Mouse (Mus musculus) CH12.LX (cell line): Measurements from ENCODE around the gene Sgsh. TPM values are rescaled to one million over a fixed set of nuclear protein-coding genes. Genes with fewer than 3 reads are reported as not detected.

Experiments used
- DNase-seq: peaks from one replicate; pipeline ENCODE4 v3.0.0-alpha.2; 2013; ENCODE audit errors: extremely low read depth
- H3K27ac ChIP-seq: 2 replicates; pipeline ENCODE4 v1.5.1; 2012; ENCODE audit warnings: low read depth, mild to moderate bottlenecking, control low read depth, moderate library complexity; ENCODE audit not compliant: insufficient read depth
- H3K27me3 ChIP-seq: replicated peaks from 2 replicates; pipeline ENCODE3; 2012; ENCODE audit warnings: inconsistent platforms
- H3K36me3 ChIP-seq, 2 experiments: replicated peaks in 1 of 2; 2 replicates each; pipeline versions ENCODE3 to v1.6.1; 2012; ENCODE audit warnings: inconsistent platforms in 1 of 2, low read length in 1 of 2, mild to moderate bottlenecking in 1 of 2, mixed read lengths in 1 of 2, moderate library complexity in 1 of 2; ENCODE audit not compliant: control insufficient read depth in 1 of 2, insufficient read depth in 1 of 2
- H3K4me1 ChIP-seq, 2 experiments: 2 replicates each; pipeline ENCODE4 v1.6.1; 2012; ENCODE audit warnings: inconsistent platforms in 1 of 2, moderate library complexity in 1 of 2; ENCODE audit not compliant: insufficient read depth in 2 of 2, control insufficient read depth in 1 of 2
- H3K4me2 ChIP-seq: 2 replicates; pipeline ENCODE4 v1.6.1; 2012; ENCODE audit warnings: low read depth, mild to moderate bottlenecking, control low read depth; ENCODE audit not compliant: poor library complexity, insufficient read depth, severe bottlenecking
- H3K4me3 ChIP-seq, 3 experiments: fragments of 150-350 bp in 1 of 3; sonication (generic) in 1 of 3; replicated peaks in 1 of 3; 2 replicates each; pipeline versions ENCODE3 to v1.5.1; 2011 to 2012; ENCODE audit warnings: low read depth in 2 of 3, low read length in 2 of 3, mild to moderate bottlenecking in 2 of 3, moderate library complexity in 2 of 3, control low read depth in 1 of 3, improper control_type of control experiment in 1 of 3, inconsistent platforms in 1 of 3, mixed read lengths in 1 of 3; ENCODE audit not compliant: poor library complexity in 1 of 3
- H3K79me2 ChIP-seq: replicated peaks from 2 replicates; pipeline ENCODE4 v1.6.1; 2012; ENCODE audit warnings: mild to moderate bottlenecking, moderate library complexity; ENCODE audit not compliant: control insufficient read depth, poor library complexity, insufficient read depth, severe bottlenecking; ENCODE audit errors: extremely low read depth
- H3K9ac ChIP-seq: 2 replicates; pipeline ENCODE4 v1.6.1; 2012; ENCODE audit warnings: low read depth, mild to moderate bottlenecking, control low read depth, moderate library complexity; ENCODE audit not compliant: insufficient read depth
- H3K9me3 ChIP-seq: replicated peaks from 2 replicates; pipeline ENCODE3; 2012; ENCODE audit warnings: low read length, inconsistent platforms, mixed read lengths
- BHLHE40 ChIP-seq: IDR thresholded peaks from 2 replicates; pipeline ENCODE4 v1.6.1; 2011; ENCODE audit warnings: mild to moderate bottlenecking, low read depth, low read length, improper control_type of control experiment
- CHD1 ChIP-seq: IDR thresholded peaks from 2 replicates; pipeline ENCODE4 v1.6.1; 2012; ENCODE audit warnings: low read depth, low read length, improper control_type of control experiment, inconsistent platforms
- CHD2 ChIP-seq: IDR thresholded peaks from 2 replicates; pipeline ENCODE4 v1.6.1; 2011; ENCODE audit warnings: low read length, improper control_type of control experiment
- ELF1 ChIP-seq: IDR thresholded peaks from 2 replicates; pipeline ENCODE4 v1.6.1; 2014; ENCODE audit warnings: low read depth, mild to moderate bottlenecking, inconsistent platforms, low read length, improper control_type of control experiment
- ETS1 ChIP-seq: conservative IDR thresholded peaks from 2 replicates; pipeline ENCODE4 v1.6.1; 2012; ENCODE audit warnings: low read depth, mild to moderate bottlenecking, inconsistent platforms, low read length, improper control_type of control experiment, moderate library complexity
- HCFC1 ChIP-seq: IDR thresholded peaks from 2 replicates; pipeline ENCODE4 v1.6.1; 2012; ENCODE audit warnings: low read depth, mild to moderate bottlenecking, inconsistent platforms, low read length, improper control_type of control experiment
- JUND ChIP-seq: conservative IDR thresholded peaks from 2 replicates; pipeline ENCODE4 v1.6.1; 2011; ENCODE audit warnings: low read depth, low read length, improper control_type of control experiment
- KAT2A ChIP-seq: IDR thresholded peaks from 2 replicates; pipeline ENCODE4 v1.6.1; 2012; ENCODE audit warnings: low read length, improper control_type of control experiment, inconsistent platforms; ENCODE audit not compliant: insufficient replicate concordance
- MAFK ChIP-seq: IDR thresholded peaks from 2 replicates; pipeline ENCODE4 v1.6.1; 2011; ENCODE audit warnings: low read length, improper control_type of control experiment; ENCODE audit not compliant: insufficient replicate concordance
- MAX ChIP-seq: IDR thresholded peaks from 2 replicates; pipeline ENCODE4 v1.6.1; 2011; ENCODE audit warnings: low read length, improper control_type of control experiment
- MXI1 ChIP-seq: IDR thresholded peaks from 2 replicates; pipeline ENCODE4 v1.6.1; 2011; ENCODE audit warnings: mild to moderate bottlenecking, low read depth, low read length, improper control_type of control experiment
- MYC ChIP-seq: IDR thresholded peaks from 2 replicates; pipeline ENCODE4 v1.6.1; 2011; ENCODE audit warnings: low read depth, mild to moderate bottlenecking, improper control_type of control experiment, low read length
- NELFE ChIP-seq: IDR thresholded peaks from 2 replicates; pipeline ENCODE4 v1.6.1; 2011; ENCODE audit warnings: low read depth, low read length, improper control_type of control experiment
- NRF1 ChIP-seq: IDR thresholded peaks from 2 replicates; pipeline ENCODE4 v1.6.1; 2014; ENCODE audit warnings: low read depth, mild to moderate bottlenecking, inconsistent platforms, low read length, improper control_type of control experiment, moderate library complexity
- PAX5 ChIP-seq: IDR thresholded peaks from 2 replicates; pipeline ENCODE4 v1.6.1; 2012; ENCODE audit warnings: low read length, inconsistent platforms, mixed read lengths
- POLR2A ChIP-seq: IDR thresholded peaks from 2 replicates; pipeline ENCODE4 v1.6.1; 2011; ENCODE audit warnings: low read depth, mild to moderate bottlenecking, improper control_type of control experiment, low read length
- POLR2AphosphoS2 ChIP-seq: IDR thresholded peaks from 2 replicates; pipeline ENCODE4 v1.6.1; 2011; ENCODE audit warnings: low read depth, low read length, improper control_type of control experiment
- SIN3A ChIP-seq: IDR thresholded peaks from 2 replicates; pipeline ENCODE4 v1.6.1; 2012; ENCODE audit warnings: low read length, improper control_type of control experiment, inconsistent platforms
- UBTF ChIP-seq: IDR thresholded peaks from 2 replicates; pipeline ENCODE4 v1.6.1; 2012; ENCODE audit warnings: low read depth, mild to moderate bottlenecking, inconsistent platforms, low read length, improper control_type of control experiment, moderate library complexity
- USF1 ChIP-seq: IDR thresholded peaks from 2 replicates; pipeline ENCODE4 v1.6.1; 2014; ENCODE audit warnings: low read depth, mild to moderate bottlenecking, inconsistent platforms, low read length, improper control_type of control experiment
- USF2 ChIP-seq: conservative IDR thresholded peaks from 2 replicates; pipeline ENCODE4 v1.6.1; 2011; ENCODE audit warnings: low read depth, low read length, improper control_type of control experiment
- ZMIZ1 ChIP-seq: IDR thresholded peaks from 2 replicates; pipeline ENCODE4 v1.6.1; 2012; ENCODE audit warnings: low read depth, mild to moderate bottlenecking, inconsistent platforms, low read length, improper control_type of control experiment
- ZNF384 ChIP-seq: IDR thresholded peaks from 2 replicates; pipeline ENCODE4 v1.6.1; 2012; ENCODE audit warnings: low read depth, low read length, improper control_type of control experiment, inconsistent platforms
- dilution Hi-C: fragments of 300-500 bp; cut with MboI; formaldehyde crosslinking; loops from 2 replicates; pipeline ENCODE4 v1.14.3; 2020; ENCODE audit warnings: low sequenced_read_pairs; ENCODE audit not compliant: extremely low pct_unique_long_range_greater_than_20kb, extremely low pct_ligation_motif_present
- in situ Hi-C: fragments of 300-500 bp; cut with MboI; formaldehyde crosslinking; loops from 3 replicates; pipeline ENCODE4 v1.14.3; 2019; ENCODE audit warnings: low sequenced_read_pairs, low pct_ligation_motif_present, low pct_unique_long_range_greater_than_20kb, mixed read lengths
- polyA plus RNA-seq: library from polyadenylated mRNA; unstranded; fragments of >175 nt; gene quantifications from 2 replicates; pipeline ENCODE4 v1.2.1, GENCODE M21; 2012; ENCODE audit warnings: low read depth; ENCODE audit not compliant: insufficient read length
- total RNA-seq, 2 experiments: library from RNA; depleted of rRNA; stranded (reverse); fragments of 300-350 nt in 1 of 2; fragments of >200 nt in 1 of 2; gene quantifications; 2 replicates each; pipeline ENCODE4 v1.2.3; 2012 to 2014

Sgsh gene
- total and polyA plus RNA-seq, 3 experiments: 3.2 to 12.2 (median 10.6) TPM

GRCm38 (mm10) chr11:119378551-119378950 lies 23.2 kb upstream of the Sgsh start:
- Histone ChIP-seq H3K27ac (no peak overlapping the region), H3K4me2 (no peak overlapping the region), H3K4me3 (no peak overlapping the region), H3K9me3 (peaks cover 8% of the 10 kb centered on the region), H3K36me3 (peaks cover 24 to 50% of the 10 kb centered on the region in 2 experiments), H3K79me2 (no peaks in the 10 kb centered on the region), H3K27me3 (no peaks in the 10 kb centered on the region), H3K9ac (no peak overlapping the region), H3K4me1 (peaks cover 25 to 37% of the 10 kb centered on the region in 2 experiments)
- dilution Hi-C loops: no loop called here
- in situ Hi-C loops: no loop called here
- TF ChIP-seq NRF1 (no peak), NELFE (no peak), ELF1 (no peak), ETS1 (peak; percentile 44; the same call in 1 of the 2 replicates), ZMIZ1 (no peak), USF1 (peak; percentile 12; the same call in 1 of the 2 replicates), JUND (no peak), USF2 (no peak; the same call in 1 of the 2 replicates), POLR2A (no peak), MYC (no peak), CHD2 (no peak), ZNF384 (no peak), PAX5 (no peak)
- no peak for DNase-seq

- Histone ChIP-seq H3K79me2 (no peaks in the 10 kb centered on the region), H3K4me3 (no peak overlapping the region), H3K4me2 (no peak overlapping the region), H3K27ac (no peak overlapping the region), H3K9me3 (peaks cover 8% of the 10 kb centered on the region), H3K4me1 (peaks cover 21 to 32% of the 10 kb centered on the region in 2 experiments), H3K9ac (no peak overlapping the region), H3K27me3 (no peaks in the 10 kb centered on the region), H3K36me3 (peaks cover 24 to 50% of the 10 kb centered on the region in 2 experiments)
- TF ChIP-seq POLR2AphosphoS2 (no peak), HCFC1 (no peak), KAT2A (no peak), CHD1 (no peak), MAX (no peak), UBTF (no peak), MAFK (no peak), CHD2 (no peak), MXI1 (no peak), USF1 (no peak; the same call in 1 of the 2 replicates), MYC (no peak), ETS1 (no peak), SIN3A (no peak), BHLHE40 (no peak), NELFE (no peak)
- dilution Hi-C loops (no loop called here), in situ Hi-C loops (no loop called here)
- DNase-seq: no peak
These were observed 22.0 kb upstream of the Sgsh start for GRCm38 (mm10) chr11:119377326-119377725.
